Mouse (Mus musculus) large intestine, adult 2 months (tissue): Measurements from ENCODE around the gene Fndc1. TPM values are rescaled to one million over a fixed set of nuclear protein-coding genes. Genes with fewer than 3 reads are reported as not detected.

ENCODE experiments used
- DNase-seq: peaks from one replicate; pipeline ENCODE4 v3.0.0-alpha.2; 2012; ENCODE audit warnings: low read depth, low spot score
- WGBS: fragments of 180-500 bp; shearing (Covaris S2); methylation state at CpG from one replicate; pipeline ENCODE4 v1.1.7; 2018; 5-methylcytosine and 5-hydroxymethylcytosine counted together
- polyA plus RNA-seq: library from polyadenylated mRNA; depleted of rRNA; stranded (reverse); fragments of >200 nt; gene quantifications from 2 replicates; pipeline ENCODE4 v1.2.3, GENCODE M21; 2012; rRNA removed

Gene Fndc1
- polyA plus RNA-seq, result 5.6 and 6.5 TPM in 2 replicates

DNA sequence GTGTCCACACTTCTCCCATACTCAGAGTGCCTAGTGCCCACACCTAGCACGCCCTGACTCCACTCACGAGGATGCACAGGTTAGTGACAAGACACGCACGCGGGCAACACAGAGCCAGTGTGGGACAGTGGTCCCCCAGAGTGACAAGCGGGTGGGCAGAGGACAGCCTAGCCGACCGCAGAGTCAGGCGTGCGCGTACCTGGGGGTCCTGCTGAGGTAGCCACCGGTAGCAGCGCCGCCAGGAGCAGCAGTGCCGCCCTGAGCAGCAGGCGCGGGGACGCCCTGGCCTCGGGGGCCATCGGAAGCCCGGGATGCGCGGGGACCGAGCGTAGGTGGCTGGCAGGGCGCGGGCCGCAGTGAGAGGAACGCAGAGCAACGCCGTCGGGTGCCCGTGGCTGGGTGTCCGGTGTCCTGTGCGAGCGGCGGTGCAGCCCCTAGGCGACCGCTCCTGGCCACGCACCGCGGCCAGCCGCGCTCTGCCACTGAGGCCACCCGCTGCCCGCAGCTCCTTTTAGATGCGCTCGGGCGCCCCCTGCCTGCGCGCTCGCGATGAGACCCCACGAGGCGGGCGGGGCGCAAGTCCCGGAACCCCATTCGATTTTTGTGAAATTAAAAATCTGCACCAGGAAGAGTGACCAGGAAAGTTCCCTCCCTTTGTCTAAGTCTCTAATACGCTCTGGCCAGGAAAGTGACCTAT is at the start of gene Fndc1:
Gene Fndc1 (minus strand): TSS at position 484 of the 697 bp plus-strand sequence.
- WGBS, result 3% methylated on average over 60 of the region's 60 CpGs
- DNase-seq, result no peak

DNA sequence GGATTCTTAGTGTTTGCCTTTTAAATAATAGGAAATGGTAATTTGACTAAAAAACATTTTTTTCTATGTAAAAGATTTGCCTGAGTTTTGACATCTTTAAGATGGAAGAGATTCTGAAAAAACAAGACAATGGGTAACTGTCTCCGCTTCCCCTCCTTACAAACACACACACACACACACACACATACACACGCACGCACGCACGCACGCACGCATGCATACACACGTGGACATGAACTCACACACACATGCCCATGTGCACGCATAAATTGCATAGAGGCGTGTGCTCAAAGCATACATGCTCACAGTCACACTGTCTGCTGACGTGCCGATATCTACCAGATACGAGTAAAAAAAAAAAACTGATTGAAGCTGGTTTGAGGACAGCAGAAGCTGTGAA is 49.4 kb upstream of the Fndc1 start:
- no peak for DNase-seq
- 93% methylated on average over 13 of the region's 13 CpGs for WGBS

- whole genome bisulfite sequencing, result 39% methylated on average over 12 of the region's 12 CpGs
- DNase-seq, result no peak
Observed at GRCm38 (mm10) chr17:7875941-7876461, 48.9 kb upstream of the Fndc1 start.

GRCm38 (mm10) chr17:7874776-7875531 is 47.9 kb upstream of the Fndc1 start:
- 73% methylated on average over 21 of the region's 21 CpGs for WGBS

GRCm38 (mm10) chr17:7873382-7873781 is 46.3 kb upstream of the Fndc1 start:
- DNase-seq, result no peak
- 67% methylated on average over 7 of the region's 7 CpGs for WGBS

More at GRCm38 (mm10) chr17:7874776-7875531, 47.9 kb upstream of the Fndc1 start:
- no peak for DNase-seq

- 84% methylated on average over 10 of the region's 10 CpGs for WGBS
- DNase-seq, result no peak
Observed at GRCm38 (mm10) chr17:7871800-7872199, 44.7 kb upstream of the Fndc1 start.

DNA sequence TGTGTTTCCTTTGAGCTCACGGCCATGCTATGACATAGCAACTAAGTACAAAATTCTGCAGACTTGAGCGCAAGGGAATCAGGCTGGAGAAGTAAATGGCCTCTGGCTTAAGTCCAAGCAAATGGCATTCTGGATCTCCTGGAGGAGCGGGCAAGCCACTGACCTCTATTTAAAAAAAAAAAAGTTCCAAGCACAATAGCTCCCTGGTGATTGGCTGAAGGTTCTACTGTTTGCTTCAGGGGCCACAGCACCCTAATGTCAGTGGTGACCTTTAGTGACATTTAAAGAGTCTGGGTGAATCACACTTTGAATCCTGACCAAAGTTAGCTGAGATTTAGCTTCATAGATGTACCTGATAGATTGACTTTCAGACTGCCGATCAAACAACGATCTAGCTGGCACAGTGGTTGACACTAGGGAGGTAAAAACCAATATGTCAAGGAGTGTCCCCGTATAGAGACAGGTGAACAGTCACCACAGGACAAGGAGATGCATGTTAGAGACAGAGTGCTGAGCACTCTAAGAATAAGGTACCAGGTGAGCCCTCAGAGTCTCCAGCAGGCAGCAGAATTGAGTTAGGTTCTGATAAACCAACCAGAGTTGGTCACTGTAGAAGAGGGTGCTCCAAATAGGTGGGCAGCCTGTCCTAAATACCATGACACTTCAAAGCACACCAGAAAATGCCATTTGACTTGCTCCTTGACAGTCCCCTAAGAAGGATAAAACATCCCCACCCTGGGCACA is 43.9 kb upstream of the Fndc1 start:
- no peak for DNase-seq
- WGBS, result 50% methylated on average over 6 of the region's 6 CpGs

- no peak for DNase-seq
- WGBS, result 76% methylated on average over 7 of the region's 7 CpGs
Observed at GRCm38 (mm10) chr17:7869114-7869513, 42.0 kb upstream of the Fndc1 start.

DNA sequence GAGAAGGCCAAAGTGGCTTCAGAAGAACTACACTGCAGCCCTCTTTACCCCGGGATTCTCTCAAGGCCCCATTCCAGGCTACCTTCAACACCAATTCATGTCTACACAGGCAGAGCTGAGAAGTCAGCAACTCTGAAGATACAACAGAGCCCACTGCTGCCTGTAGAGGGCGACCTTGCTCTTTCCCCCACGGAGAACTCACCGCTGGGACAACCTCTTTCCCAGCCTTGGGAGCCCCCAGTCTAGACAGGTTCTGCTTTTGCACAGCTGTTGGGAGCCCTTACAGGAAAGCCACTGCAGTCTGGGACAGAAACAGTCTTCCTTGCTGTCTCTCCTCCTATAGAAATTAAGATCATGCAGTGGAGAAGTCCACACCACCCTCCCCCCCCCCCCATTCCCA is 41.5 kb upstream of the Fndc1 start:
- 2% methylated on average over 4 of the region's 4 CpGs for WGBS
- DNase-seq, result no peak

- DNase-seq, result no peak
- 24% methylated on average over 7 of the region's 7 CpGs for WGBS
Observed at GRCm38 (mm10) chr17:7864740-7865139, 37.6 kb upstream of the Fndc1 start.

GRCm38 (mm10) chr17:7863745-7864144 is 36.6 kb upstream of the Fndc1 start:
- WGBS, result 24% methylated on average over 4 of the region's 4 CpGs

DNA sequence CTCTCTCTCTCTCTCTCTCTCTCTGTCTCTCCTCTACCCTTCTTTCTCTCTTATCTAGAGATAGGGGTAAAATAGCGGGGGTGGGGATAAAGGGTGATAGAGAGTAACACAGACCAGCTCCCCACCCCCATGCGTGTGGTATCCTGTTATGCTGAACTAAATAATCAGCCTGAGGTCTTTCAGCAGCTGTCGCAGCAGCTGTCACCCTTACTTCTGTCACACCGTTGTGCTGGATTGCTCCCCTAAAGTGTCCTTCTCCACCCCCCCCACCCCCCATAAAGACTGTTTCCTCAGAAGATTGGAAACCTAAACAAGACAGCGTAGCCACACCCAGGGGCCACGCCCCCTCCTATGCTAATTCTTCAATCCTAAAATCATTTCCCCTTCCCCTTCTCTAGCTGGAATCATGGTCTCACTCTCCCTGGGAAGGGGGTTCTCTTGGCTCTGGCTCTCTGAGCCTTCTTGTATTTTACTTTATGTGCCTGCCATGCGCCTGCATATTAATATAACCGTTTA is 33.8 kb upstream of the Fndc1 start:
- no peak for DNase-seq
- 46% methylated on average over 8 of the region's 8 CpGs for WGBS

More at GRCm38 (mm10) chr17:7863745-7864144, 36.6 kb upstream of the Fndc1 start:
- DNase-seq, result no peak

DNA sequence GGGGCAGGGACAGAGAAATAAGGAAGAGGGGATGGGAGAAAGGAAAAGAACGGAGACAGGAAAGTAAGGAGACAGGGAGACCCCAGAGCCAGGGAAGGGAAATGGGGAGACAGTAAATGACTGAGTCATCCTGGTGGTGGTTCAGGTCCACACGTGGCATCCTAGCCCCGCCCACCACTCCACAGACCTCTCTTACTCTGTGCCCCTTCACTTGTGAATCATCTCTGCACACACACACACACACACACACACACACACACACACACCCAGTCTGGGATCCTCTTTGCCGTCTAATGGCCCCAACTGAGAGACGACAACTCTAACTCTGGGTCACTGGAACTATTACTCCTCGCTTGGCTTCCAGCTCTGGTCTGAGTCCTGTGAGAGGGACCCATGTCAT is 30.6 kb upstream of the Fndc1 start:
- DNase-seq, result no peak
- WGBS, result 72% methylated on average over 6 of the region's 6 CpGs

DNA sequence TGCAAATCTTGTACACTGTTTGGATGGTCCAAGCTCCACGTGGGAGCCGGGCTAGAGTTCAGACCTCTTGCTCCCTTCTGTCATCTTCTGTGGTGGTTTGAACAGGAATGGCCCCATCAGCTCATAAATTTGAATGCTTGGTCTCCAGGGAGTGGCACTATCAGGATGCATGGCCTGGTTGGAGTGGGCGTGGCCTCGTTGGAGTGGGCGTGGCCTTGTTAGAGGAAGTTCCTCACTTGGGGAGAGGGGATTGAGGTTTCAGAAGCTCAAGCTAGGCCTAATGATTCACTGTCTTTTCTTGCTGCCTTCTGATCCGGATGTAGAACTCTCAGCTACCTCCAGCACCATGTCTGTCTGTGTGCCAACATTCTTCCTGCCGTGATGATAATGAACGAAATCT is 28.7 kb upstream of the Fndc1 start:
- WGBS, result 41% methylated on average over 8 of the region's 8 CpGs
- DNase-seq, result no peak

DNA sequence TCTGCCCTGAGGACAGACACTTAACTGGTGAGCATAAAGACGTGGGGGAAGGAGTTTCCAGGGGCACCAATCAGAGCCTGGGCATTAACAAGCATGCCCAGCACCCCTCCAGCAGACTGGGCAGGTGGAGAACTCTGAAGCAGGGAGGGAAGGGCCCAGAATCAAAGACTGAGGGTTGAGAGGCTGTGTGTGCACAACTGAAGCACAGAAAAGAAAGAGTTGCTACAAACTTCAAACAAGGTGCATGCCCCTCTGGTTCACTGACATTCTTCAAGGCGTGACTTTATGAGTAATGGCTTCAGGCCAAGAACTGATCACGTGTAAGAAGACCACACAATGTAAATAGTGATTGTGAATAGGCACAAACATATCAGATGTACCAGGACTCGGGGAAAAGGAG is 24.9 kb upstream of the Fndc1 start:
- no peak for DNase-seq
- 18% methylated on average over 4 of the region's 4 CpGs for WGBS

DNA sequence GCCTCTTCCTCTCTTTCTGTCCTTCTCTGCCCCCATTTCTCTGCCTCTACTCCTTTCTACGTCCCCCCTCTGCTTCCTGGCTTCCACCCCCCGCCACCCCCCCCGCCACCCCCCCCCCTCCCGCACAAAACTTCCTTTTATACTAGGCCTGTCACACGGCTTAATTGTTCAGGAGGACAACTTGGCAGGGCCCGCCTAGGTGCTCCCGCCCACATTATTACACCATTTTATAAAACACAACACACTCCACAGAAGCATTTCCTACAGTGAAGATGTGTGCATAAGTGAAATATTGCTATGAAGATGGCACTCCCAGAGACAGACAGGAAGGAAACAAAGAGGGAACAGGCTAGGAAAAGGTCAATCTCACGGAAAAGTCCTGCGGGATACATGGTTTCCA is 24.4 kb upstream of the Fndc1 start:
- no peak for DNase-seq
- WGBS, result 23% methylated on average over 7 of the region's 9 CpGs

- no peak for DNase-seq
- 73% methylated on average over 6 of the region's 6 CpGs for WGBS
Observed at GRCm38 (mm10) chr17:7850246-7850645, 23.1 kb upstream of the Fndc1 start.

- DNase-seq, result no peak
- WGBS, result 26% methylated on average over 12 of the region's 12 CpGs
Observed at GRCm38 (mm10) chr17:7840505-7841290, 13.6 kb upstream of the Fndc1 start.

DNA sequence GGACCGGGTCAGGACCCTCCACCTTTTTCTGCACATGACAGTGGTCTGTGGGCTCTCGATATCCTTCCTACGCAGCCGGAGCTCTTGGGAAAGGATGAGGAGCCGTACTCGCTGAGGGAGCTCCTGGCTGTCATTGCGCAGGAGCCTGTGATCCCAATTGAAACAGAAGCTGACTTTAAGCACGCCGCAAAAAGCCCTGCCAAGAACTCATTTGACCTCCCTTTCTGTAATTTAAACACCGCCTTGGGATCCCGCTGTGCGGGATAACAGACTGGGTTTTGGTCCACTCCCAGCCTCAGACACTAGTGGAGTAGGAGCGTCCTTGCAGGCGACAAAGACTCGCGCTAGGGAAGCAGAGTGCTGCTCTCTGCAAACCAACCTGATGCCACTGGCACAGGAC is 484 bp upstream of the Fndc1 start:
- DNase-seq, result no peak
- 12% methylated on average over 16 of the region's 16 CpGs for WGBS
